Mouse (Mus musculus) brain, embryonic 14.5 days (tissue): ENCODE measurements around the gene Rftn1.

Experiments used
- CTCF ChIP-seq: fragments of 200-500 bp; IDR thresholded peaks from 2 replicates; pipeline ENCODE4 v1.5.1; 2012; ENCODE audit warnings: inconsistent platforms, mild to moderate bottlenecking, moderate library complexity, borderline replicate concordance; ENCODE audit not compliant: insufficient read depth, insufficient read length; ENCODE audit errors: extremely low read depth
- POLR2A ChIP-seq: fragments of 200-500 bp; IDR thresholded peaks from 2 replicates; pipeline ENCODE4 v1.6.1; 2012; ENCODE audit warnings: mild to moderate bottlenecking, inconsistent platforms, borderline replicate concordance; ENCODE audit not compliant: poor library complexity, insufficient read depth, insufficient read length, severe bottlenecking; ENCODE audit errors: extremely low read depth

DNA sequence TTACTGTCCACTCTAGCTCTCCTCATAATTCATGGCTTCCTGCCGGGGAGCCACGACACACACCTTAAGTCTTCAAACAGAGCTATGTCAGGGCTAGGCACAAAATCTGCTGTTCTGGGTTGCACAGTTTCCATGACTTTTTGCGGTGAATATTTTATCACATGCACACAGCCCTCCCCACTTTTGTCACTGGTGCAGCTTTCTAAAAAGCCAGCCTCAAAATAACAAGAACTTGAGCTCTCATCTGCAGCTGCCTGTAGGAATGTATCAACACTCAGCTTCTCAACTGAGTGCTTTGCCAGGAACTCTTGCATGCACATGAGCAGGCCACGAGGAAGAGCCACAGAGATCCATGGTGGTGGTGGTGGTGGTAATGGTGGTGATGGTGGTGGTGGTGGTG, 129.0 kb downstream of the Rftn1 start:
- no peak for TF ChIP-seq POLR2A
- TF ChIP-seq CTCF, result no peak
